Mouse (Mus musculus): Measurements from ENCODE around the gene Olfr541. TPM values are rescaled to one million over a fixed set of nuclear protein-coding genes. Genes with fewer than 3 reads are reported as not detected.
A peak's percentile ranks its signal among the peaks of the same experiment; 100 is the strongest.

Olfr541 gene
- total and polyA plus RNA-seq, 3 experiments, result not detected

DNA sequence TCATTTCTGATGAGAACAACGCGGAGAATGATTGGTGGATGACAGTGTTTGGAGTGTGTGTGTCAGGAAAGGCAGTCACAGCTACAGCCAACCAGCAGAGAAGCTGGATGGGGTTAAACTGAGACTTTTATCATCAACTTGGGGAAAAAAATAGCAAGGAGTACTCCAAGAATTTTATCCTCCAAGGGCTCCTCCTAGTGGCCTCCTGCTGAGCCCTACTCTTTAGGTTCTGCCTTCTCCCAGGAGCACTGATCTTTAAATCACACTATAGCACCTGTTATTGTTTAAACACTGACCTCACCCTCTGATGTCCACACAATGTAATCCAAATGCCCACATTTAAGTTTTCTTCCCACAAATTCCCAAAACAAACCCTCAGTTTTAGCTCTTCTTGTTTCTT lies 36.1 kb downstream of the Olfr541 start:
- Histone ChIP-seq H3K9ac (ENCODE audit: insufficient read depth, low read depth) (no peak overlapping the region), H3K4me3 (replicated peaks in 1 of 3; ENCODE audit: low read depth in 2 of 3, low read length in 2 of 3, poor library complexity in 1 of 3) (no peak overlapping the region), H3K9me3 (replicated peaks; ENCODE audit: low read length) (no peaks in the 10 kb centered on the region), H3K4me2 (ENCODE audit: insufficient read depth, low read depth, poor library complexity, severe bottlenecking) (no peak overlapping the region), H3K27ac (ENCODE audit: insufficient read depth, low read depth) (no peak overlapping the region), H3K4me1 (ENCODE audit: control insufficient read depth in 1 of 2, insufficient read depth in 2 of 2) (no peaks in the 10 kb centered on the region), H3K27me3 (replicated peaks) (peaks cover 54% of the 10 kb centered on the region), H3K79me2 (replicated peaks; ENCODE audit: control insufficient read depth, extremely low read depth, insufficient read depth, poor library complexity, severe bottlenecking) (no peaks in the 10 kb centered on the region), H3K36me3 (replicated peaks in 1 of 2; ENCODE audit: control insufficient read depth in 1 of 2, insufficient read depth in 1 of 2, low read length in 1 of 2) (no peaks in the 10 kb centered on the region)
- no peak for DNase-seq (ENCODE audit: extremely low read depth)
- in situ Hi-C loops (cut with MboI; ENCODE audit: low pct_ligation_motif_present, low pct_unique_long_range_greater_than_20kb, low sequenced_read_pairs) (no loop called here), dilution Hi-C loops (cut with MboI; ENCODE audit: extremely low pct_ligation_motif_present, extremely low pct_unique_long_range_greater_than_20kb, low sequenced_read_pairs) (no loop called here)
- TF ChIP-seq ETS1 (conservative IDR thresholded peaks at IDR 0.05; ENCODE audit: low read depth, low read length), result no peak
- TF ChIP-seq CTCF (conservative IDR thresholded peaks at IDR 0.05 in 1 of 2, IDR thresholded peaks at IDR 0.05 in 1 of 2; ENCODE audit: low read depth in 2 of 2, low read length in 2 of 2), result peak in 1 of 2 experiments; percentile 37; a peak in 2 of 4 replicates
- no peak for TF ChIP-seq HCFC1 (IDR thresholded peaks at IDR 0.05; ENCODE audit: low read depth, low read length)

DNA sequence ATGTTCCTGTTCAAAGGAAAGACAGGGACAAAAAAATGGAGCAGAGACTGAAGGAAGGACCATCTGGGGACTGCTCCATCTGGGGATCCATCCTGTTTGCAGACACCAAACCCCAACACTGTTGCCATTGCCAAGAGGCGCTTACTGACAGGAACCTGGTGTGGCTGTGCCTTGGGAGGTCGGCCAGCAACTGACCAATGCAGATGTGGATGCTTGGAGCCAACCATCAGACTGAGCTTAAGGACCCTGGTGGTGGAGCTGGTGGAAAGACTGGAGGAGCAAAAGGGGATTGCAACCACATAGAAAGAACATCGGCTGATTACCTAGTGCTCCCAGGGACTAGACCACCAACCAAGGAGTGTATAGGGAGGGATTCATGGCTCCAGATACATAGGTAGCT lies 50.3 kb downstream of the Olfr541 start:
- Histone ChIP-seq H3K27ac (ENCODE audit: insufficient read depth, low read depth) (no peak overlapping the region), H3K4me2 (ENCODE audit: insufficient read depth, low read depth, poor library complexity, severe bottlenecking) (no peak overlapping the region), H3K36me3 (replicated peaks in 1 of 2; ENCODE audit: control insufficient read depth in 1 of 2, insufficient read depth in 1 of 2, low read length in 1 of 2) (no peaks in the 10 kb centered on the region), H3K9me3 (replicated peaks; ENCODE audit: low read length) (no peaks in the 10 kb centered on the region), H3K4me3 (replicated peaks in 1 of 3; ENCODE audit: low read depth in 2 of 3, low read length in 2 of 3, poor library complexity in 1 of 3) (no peak overlapping the region), H3K9ac (ENCODE audit: insufficient read depth, low read depth) (no peak overlapping the region), H3K4me1 (ENCODE audit: control insufficient read depth in 1 of 2, insufficient read depth in 2 of 2) (no peaks in the 10 kb centered on the region), H3K27me3 (replicated peaks) (peaks cover 58% of the 10 kb centered on the region), H3K79me2 (replicated peaks; ENCODE audit: control insufficient read depth, extremely low read depth, insufficient read depth, poor library complexity, severe bottlenecking) (no peaks in the 10 kb centered on the region)
- in situ Hi-C loops (cut with MboI; ENCODE audit: low pct_ligation_motif_present, low pct_unique_long_range_greater_than_20kb, low sequenced_read_pairs), result no loop called here
- TF ChIP-seq UBTF (IDR thresholded peaks at IDR 0.05; ENCODE audit: low read depth, low read length) (no peak), POLR2A (IDR thresholded peaks at IDR 0.05; ENCODE audit: low read depth, low read length) (no peak), ZKSCAN1 (IDR thresholded peaks at IDR 0.05; ENCODE audit: borderline replicate concordance, low read depth, low read length) (no peak), SIN3A (IDR thresholded peaks at IDR 0.05; ENCODE audit: low read length) (no peak), ZC3H11A (IDR thresholded peaks at IDR 0.05; ENCODE audit: low read depth, low read length) (no peak), NELFE (IDR thresholded peaks at IDR 0.05; ENCODE audit: low read depth, low read length) (no peak), USF1 (IDR thresholded peaks at IDR 0.05; ENCODE audit: low read depth, low read length) (no peak)
- DNase-seq (ENCODE audit: extremely low read depth), result no peak
- dilution Hi-C loops (cut with MboI; ENCODE audit: extremely low pct_ligation_motif_present, extremely low pct_unique_long_range_greater_than_20kb, low sequenced_read_pairs), result no loop called here

DNA sequence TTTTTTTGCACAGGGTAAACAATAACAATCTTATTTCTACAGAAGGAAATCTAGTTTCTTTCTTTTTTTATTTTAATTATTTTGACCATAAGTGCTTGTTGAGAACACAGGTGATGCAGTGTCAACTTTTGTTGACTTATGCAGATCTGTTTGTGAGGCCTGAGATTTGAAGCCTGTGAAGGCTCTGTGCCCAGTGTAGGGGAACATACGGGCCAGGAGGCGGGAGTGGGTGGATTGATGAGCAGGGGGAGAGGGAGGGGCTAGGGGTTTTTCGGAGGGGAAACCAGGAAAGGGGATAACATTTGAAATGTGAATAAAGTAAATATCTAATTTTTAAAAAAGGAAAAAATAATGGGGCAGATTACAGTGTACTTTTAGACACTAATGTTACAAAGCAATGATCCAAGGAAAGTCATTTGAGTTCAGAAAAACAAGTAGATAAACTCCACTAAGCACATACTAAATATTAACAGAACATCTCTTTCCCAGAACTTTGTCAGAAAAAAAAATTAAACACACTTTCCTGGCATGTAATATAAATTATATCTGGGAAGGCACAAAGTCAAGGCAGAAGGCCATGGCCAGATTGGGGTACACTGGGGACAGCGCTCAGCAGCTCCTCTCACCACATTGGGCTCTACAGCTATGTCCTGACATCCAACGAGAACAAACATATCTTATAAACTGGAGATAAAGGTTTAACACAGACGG lies 51.2 kb downstream of the Olfr541 start:
- H3K27me3 ChIP-seq (replicated peaks), result peaks cover 61% of the 10 kb centered on the region
- no peak for DNase-seq (ENCODE audit: extremely low read depth)
- TF ChIP-seq CTCF (conservative IDR thresholded peaks at IDR 0.05 in 1 of 2, IDR thresholded peaks at IDR 0.05 in 1 of 2; ENCODE audit: low read depth in 2 of 2, low read length in 2 of 2) (no peak), MAFK (IDR thresholded peaks at IDR 0.05; ENCODE audit: insufficient replicate concordance, low read length) (no peak), ETS1 (conservative IDR thresholded peaks at IDR 0.05; ENCODE audit: low read depth, low read length) (no peak), JUN (IDR thresholded peaks at IDR 0.05; ENCODE audit: insufficient read depth, low read depth, low read length) (no peak), SMC3 (IDR thresholded peaks at IDR 0.05; ENCODE audit: low read depth, low read length) (no peak), ZNF384 (IDR thresholded peaks at IDR 0.05; ENCODE audit: low read depth, low read length) (no peak), POLR2A (IDR thresholded peaks at IDR 0.05; ENCODE audit: low read depth, low read length) (no peak), MAX (IDR thresholded peaks at IDR 0.05; ENCODE audit: low read length) (no peak), NELFE (IDR thresholded peaks at IDR 0.05; ENCODE audit: low read depth, low read length) (no peak), JUND (conservative IDR thresholded peaks at IDR 0.05; ENCODE audit: low read depth, low read length) (no peak)

More for the DNA sequence above, 51.2 kb downstream of the Olfr541 start:
- H3K4me3 ChIP-seq (replicated peaks in 1 of 3; ENCODE audit: low read depth in 2 of 3, low read length in 2 of 3, poor library complexity in 1 of 3), result no peak overlapping the region
- dilution Hi-C loops (cut with MboI; ENCODE audit: extremely low pct_ligation_motif_present, extremely low pct_unique_long_range_greater_than_20kb, low sequenced_read_pairs) (no loop called here), in situ Hi-C loops (cut with MboI; ENCODE audit: low pct_ligation_motif_present, low pct_unique_long_range_greater_than_20kb, low sequenced_read_pairs) (no loop called here)
- no peaks in the 10 kb centered on the region for H3K4me1 ChIP-seq (ENCODE audit: control insufficient read depth in 1 of 2, insufficient read depth in 2 of 2)
- no peak overlapping the region for H3K9ac ChIP-seq (ENCODE audit: insufficient read depth, low read depth)
- no peak overlapping the region for H3K27ac ChIP-seq (ENCODE audit: insufficient read depth, low read depth)
- H3K79me2 ChIP-seq (replicated peaks; ENCODE audit: control insufficient read depth, extremely low read depth, insufficient read depth, poor library complexity, severe bottlenecking), result no peaks in the 10 kb centered on the region
- H3K4me2 ChIP-seq (ENCODE audit: insufficient read depth, low read depth, poor library complexity, severe bottlenecking), result no peak overlapping the region
- H3K9me3 ChIP-seq (replicated peaks; ENCODE audit: low read length), result no peaks in the 10 kb centered on the region
- no peaks in the 10 kb centered on the region for H3K36me3 ChIP-seq (replicated peaks in 1 of 2; ENCODE audit: control insufficient read depth in 1 of 2, insufficient read depth in 1 of 2, low read length in 1 of 2)
